Mouse (Mus musculus) neutrophil, adult 5-6 weeks (primary cell): ENCODE measurements around the gene Ankzf1. TPM values are rescaled to one million over a fixed set of nuclear protein-coding genes. Genes with fewer than 3 reads are reported as not detected.

Experiments
- ATAC-seq: fragments of 151-379, 151-347 bp; 2 replicates; pipeline ENCODE4 v1.8.0; 2017; ENCODE audit warnings: mild to moderate bottlenecking, moderate TSS enrichment; ENCODE audit not compliant: insufficient number of reproducible peaks, poor library complexity, low FRiP score, severe bottlenecking; ENCODE audit errors: extremely low read depth
- total RNA-seq: library from RNA; stranded (forward); fragments of 200-1000 nt; gene quantifications from 2 replicates; pipeline ENCODE4 v1.2.3, GENCODE M21; 2017

Gene Ankzf1
- total RNA-seq, 1 experiment from 2014 or later = 59.0 TPM

- ATAC-seq = no peak
Measured at GRCm38 (mm10) chr1:75247071-75247930, 55.4 kb downstream of the Ankzf1 start.

- no peak for ATAC-seq
Measured at GRCm38 (mm10) chr1:75248041-75248772, 56.3 kb downstream of the Ankzf1 start.

Other genes with a start within 250 kb of the Ankzf1 start
- not detected in 2 replicates for gene Ihh, start 240.5 kb upstream of the Ankzf1 start, total RNA-seq
- gene Nhej1, start 67.0 kb upstream of the Ankzf1 start, total RNA-seq = 8.3 and 8.5 TPM in 2 replicates
- gene Slc23a3, start 58.3 kb upstream of the Ankzf1 start, total RNA-seq = 0.37 TPM in 1 of 2 replicates, not detected in the other
- gene Cnppd1, start 49.4 kb upstream of the Ankzf1 start, total RNA-seq = 126 and 131 TPM in 2 replicates
- 49.4 and 85.1 TPM in 2 replicates for gene Retreg2, start 49.4 kb upstream of the Ankzf1 start, total RNA-seq
- gene Zfand2b, start 23.5 kb upstream of the Ankzf1 start, total RNA-seq = 62.7 and 63.7 TPM in 2 replicates
- gene Abcb6, start 11.8 kb upstream of the Ankzf1 start, total RNA-seq = 2.1 and 3.2 TPM in 2 replicates
- gene Atg9a, start within 50 bp of the Ankzf1 start, total RNA-seq = 18.2 and 26.2 TPM in 2 replicates
- gene Glb1l, start 18.7 kb downstream of the Ankzf1 start, total RNA-seq = 13.3 and 16.2 TPM in 2 replicates
- 60.2 and 75.4 TPM in 2 replicates for gene Stk16, start 18.7 kb downstream of the Ankzf1 start, total RNA-seq
- gene Tuba4a, start 27.7 kb downstream of the Ankzf1 start, total RNA-seq = 77.0 and 83.7 TPM in 2 replicates
- not detected in 2 replicates for gene A630095N17Rik, start 40.0 kb downstream of the Ankzf1 start, total RNA-seq
- 39.7 and 54.4 TPM in 2 replicates for gene Dnajb2, start 44.3 kb downstream of the Ankzf1 start, total RNA-seq
- not detected in 2 replicates for gene Ptprn, start 72.4 kb downstream of the Ankzf1 start, total RNA-seq
- gene Resp18, start 86.3 kb downstream of the Ankzf1 start, total RNA-seq = not detected in 2 replicates
- 33.1 and 39.0 TPM in 2 replicates for gene Dnpep, start 125.8 kb downstream of the Ankzf1 start, total RNA-seq
- not detected in 2 replicates for gene Des, start 168.2 kb downstream of the Ankzf1 start, total RNA-seq
- not detected in 2 replicates for gene Speg, start 183.1 kb downstream of the Ankzf1 start, total RNA-seq
- gene Gmppa, start 243.8 kb downstream of the Ankzf1 start, total RNA-seq = 32.6 and 34.4 TPM in 2 replicates